Mouse (Mus musculus): Measurements from ENCODE around the gene Acat3.

DNA sequence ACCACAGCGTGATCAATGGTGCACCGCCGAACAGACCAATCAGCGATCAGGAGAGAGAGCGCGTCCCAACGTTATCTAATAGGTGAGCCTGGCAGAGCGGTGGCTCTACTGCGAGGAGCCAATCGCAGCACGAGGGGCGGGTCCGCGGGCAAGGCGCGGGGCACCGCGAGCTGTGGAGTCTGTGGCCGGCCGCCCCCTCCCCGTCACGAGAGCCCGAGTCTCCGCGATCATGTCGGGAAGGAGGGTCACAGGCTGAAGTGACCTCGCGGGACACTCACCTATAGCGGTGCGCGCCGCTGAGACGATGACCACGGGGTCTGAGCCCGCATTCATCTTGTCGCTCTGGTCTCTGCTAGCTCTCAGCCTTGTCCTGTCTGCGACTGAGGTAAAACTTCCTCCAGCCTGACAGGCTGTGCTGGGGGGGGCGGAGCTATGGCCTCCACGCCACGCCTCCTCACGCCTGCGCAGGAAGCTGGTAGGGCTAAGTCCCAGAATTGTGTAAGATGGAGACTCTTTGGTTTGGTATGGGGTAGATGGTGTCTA is 20.0 kb upstream of the Acat3 start, which contains the start of gene Acat2:
- TF ChIP-seq POLR2A (IDR thresholded peaks at IDR 0.05; ENCODE audit: extremely low read depth, insufficient read depth, low read length) (peak; percentile 94), CTCF (IDR thresholded peaks at IDR 0.05; ENCODE audit: low read depth, low read length) (no peak)
